Mouse (Mus musculus): Measurements from ENCODE around the gene Znrf1.
A peak's percentile ranks its signal among the peaks of the same experiment; 100 is the strongest.

Gene Znrf1

DNA sequence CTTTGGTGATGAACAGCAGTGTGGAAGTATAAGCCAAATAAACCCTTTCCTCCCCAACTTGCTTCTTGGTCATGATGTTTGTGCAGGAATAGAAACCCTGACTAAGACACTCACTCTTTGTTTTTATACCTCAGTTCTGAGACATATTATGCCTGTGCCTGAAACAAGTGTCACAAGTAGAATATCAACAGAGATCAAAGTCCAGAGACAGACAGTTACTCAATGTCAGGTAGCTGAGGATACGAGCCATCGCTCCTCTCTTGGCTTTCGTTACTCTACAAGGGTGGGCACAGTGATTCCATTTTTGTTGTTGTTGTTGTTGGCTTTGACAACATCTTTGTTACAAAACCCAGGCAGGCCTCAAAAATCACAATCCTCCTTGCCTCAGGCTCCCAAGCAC, 97.1 kb downstream of the Znrf1 start:
- DNase-seq (ENCODE audit: low spot score), result no peak

- DNase-seq (ENCODE audit: low spot score), result no peak
Measured at GRCm38 (mm10) chr8:111638086-111638485, 102.2 kb downstream of the Znrf1 start.

DNA sequence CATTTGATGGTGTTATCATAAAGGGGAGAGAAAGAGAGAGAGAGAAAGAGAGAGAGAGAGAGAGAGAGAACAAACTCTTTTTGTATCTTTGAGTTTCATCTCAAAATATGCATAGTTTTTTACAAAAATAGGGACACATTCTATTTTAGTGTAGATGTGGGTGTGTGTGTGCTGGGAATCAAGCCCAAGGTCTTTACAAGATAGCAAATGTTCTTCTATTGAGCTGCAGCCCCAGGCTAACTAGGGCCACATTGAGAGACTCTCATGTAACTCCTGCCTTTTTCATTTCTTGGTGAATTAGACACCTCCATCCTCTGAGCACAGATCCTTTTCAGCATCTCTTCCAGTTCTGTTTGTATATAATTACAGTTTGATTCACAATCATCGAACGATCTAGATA, 105.2 kb downstream of the Znrf1 start:
- peak; percentile 57 for DNase-seq (ENCODE audit: low spot score)

- DNase-seq (ENCODE audit: low spot score), result no peak
Measured at GRCm38 (mm10) chr8:111642496-111642895, 106.6 kb downstream of the Znrf1 start.

GRCm38 (mm10) chr8:111642939-111643263, 107.0 kb downstream of the Znrf1 start:
- DNase-seq (ENCODE audit: low spot score), result no peak

DNA sequence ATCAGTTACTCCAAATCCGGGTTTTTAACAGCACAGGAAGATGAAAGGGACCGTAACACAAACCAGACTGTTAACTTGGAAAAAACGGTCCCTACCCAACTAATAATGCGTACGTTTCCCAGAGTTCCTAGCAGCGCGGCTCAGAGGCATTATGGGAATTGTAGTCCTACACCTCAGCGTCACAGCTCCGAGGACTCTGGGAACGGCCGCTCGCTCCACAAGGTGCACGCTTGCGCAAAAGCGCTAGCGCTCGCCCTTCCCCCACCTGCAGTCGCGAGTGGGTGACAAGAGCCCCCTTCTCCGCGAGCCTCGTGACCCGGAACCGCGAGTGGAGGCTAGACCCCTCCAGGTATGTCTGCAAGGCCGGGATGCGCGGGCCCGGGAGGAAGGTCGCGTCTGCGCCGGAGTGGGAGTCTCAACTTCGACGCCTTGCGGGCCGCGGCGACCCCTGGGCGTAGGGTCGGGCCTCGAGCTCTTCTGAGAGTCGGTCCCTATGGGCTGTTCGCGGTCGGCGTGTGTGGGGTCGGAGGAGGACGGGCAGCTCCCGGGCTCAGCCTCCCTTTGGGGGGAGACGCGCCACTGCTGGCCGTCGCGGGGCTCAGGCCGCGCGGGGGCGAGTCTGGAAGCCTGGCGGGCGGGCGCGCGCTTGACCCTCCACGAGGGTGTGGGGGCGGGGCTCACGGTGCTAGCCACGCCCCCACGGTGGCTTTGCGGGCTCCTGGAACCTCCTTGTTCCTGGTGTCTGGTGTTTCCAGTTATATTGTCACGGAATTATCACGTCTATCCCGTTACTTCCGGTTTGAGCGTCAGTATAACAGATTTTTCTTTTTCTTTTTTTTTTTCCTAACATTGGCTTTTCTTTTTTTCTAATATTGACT, 107.6 kb downstream of the Znrf1 start, which contains the start of gene Zfp1:
Gene Zfp1 (plus strand): TSS at position 138 of the 878 bp plus-strand sequence.
- peak; percentile 94 for DNase-seq (ENCODE audit: low spot score)

DNA sequence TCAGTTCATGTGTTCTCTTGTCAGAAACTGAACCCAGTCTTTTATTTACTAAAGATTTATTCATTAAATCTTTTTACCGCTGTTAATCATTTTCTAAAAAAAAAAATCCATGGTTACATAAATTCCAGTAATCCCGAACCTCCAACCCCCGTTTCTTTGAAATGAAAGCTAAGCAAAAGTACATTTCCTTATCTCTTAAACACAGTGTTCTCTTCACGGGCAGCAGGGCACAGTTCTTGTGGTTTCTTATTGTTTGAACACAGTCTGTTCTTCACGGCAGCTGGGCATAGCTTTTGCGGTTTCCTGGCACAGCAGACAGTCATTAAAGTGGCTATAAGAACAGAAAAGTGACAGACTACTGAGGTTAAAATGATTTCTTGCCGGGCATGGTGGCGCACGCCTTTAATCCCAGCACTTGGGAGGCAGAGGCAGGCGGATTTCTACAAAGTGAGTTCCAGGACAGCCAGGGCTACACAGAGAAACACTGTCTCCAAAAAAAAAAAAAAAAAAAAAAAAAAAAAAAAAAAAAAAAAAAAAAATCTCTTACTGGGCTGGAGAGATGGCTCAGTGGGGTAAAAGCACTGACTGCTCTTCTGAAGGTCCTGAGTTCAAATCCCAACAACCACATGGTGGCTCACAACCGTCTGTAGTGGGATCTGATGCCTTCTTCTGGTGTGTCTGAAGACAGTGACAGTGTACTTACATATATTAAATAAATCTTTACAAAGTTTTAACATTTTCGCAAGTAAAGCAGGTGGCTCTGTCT, 108.6 kb downstream of the Znrf1 start:
- peak; percentile 70 for DNase-seq (ENCODE audit: low spot score)

DNA sequence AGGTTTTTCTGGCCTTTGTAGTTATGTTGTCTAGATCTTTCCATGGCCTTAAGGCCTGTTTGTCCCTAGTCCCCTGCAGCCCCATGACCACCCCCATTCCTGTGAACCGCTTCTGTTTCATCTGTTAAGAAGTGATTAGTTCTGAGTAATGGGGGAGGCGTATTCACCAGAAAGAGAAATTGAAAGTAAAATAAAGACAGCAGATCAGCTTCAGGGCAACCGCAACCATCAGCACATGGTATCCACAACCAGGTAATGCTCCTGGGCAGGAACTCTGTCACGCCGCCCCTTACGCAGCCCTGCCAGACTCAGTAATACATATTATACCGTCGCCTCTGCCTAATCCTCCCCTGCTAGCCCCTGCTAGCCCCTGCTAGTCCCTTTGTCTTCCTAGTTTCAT, 109.8 kb downstream of the Znrf1 start:
- DNase-seq (ENCODE audit: low spot score), result no peak

- DNase-seq (ENCODE audit: low spot score), result no peak
Measured at GRCm38 (mm10) chr8:111648834-111649233, 112.9 kb downstream of the Znrf1 start.

DNA sequence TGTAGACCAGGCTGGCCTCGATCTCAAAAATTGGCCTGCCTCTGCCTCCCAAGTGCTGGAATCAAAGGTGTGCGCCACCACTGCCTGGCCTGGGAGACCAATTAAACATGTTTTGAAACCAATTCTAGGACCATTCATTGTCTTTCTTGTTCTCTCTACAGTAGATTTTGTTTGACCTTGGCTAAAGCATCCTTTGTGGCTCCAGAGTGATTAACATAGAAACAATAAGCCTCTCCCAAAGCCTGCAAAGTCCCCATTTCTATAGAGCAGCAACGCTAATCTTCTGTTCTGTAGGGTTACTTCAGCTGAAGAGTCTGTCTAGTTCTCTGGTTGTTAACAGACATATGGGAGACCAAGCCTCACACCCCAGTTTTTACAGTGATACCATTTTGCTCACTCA, 114.8 kb downstream of the Znrf1 start:
- no peak for DNase-seq (ENCODE audit: low spot score)

DNA sequence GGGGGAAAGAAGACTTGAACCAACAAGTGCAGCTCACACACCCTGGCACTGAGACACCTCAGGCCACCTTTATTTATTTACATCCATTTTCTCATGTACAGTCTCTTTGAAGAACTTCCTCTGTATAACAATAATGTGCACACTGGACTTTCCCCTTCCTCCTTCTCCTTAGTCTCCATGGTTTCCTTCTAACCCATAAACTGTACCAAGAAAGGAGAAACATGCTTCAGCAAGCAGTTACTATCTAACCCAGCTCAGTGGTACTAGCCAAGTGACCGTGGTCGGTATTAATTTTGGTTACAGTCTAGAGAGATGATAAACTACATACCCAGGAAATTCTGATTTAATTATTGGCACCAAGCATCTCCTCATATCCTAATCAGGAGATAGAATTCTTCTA, 117.6 kb downstream of the Znrf1 start:
- no peak for DNase-seq (ENCODE audit: low spot score)

- DNase-seq (ENCODE audit: low spot score), result no peak
Measured at GRCm38 (mm10) chr8:111657312-111657854, 121.5 kb downstream of the Znrf1 start.

- no peak for DNase-seq (ENCODE audit: low spot score)
Measured at GRCm38 (mm10) chr8:111658819-111659423, 123.0 kb downstream of the Znrf1 start.

DNA sequence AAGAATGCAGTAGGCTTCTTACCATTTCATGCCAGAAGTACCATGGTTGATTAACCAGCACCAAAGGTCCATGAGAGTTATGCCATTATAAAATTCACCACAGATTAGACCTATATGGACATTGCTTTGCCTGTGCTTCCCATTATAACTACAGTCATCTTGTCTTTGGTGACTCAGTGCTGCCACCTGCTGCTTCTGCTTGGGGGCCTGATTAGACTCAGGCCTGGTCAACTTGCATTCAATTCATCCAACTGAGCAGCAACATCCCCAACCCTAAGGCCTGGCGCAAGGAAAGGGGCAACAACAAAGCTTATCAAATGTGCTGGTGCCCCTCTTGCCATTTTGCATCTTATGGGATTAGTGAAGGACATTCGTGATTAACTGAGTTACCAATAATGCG, 126.6 kb downstream of the Znrf1 start:
- peak; percentile 50 for DNase-seq (ENCODE audit: low spot score)

DNA sequence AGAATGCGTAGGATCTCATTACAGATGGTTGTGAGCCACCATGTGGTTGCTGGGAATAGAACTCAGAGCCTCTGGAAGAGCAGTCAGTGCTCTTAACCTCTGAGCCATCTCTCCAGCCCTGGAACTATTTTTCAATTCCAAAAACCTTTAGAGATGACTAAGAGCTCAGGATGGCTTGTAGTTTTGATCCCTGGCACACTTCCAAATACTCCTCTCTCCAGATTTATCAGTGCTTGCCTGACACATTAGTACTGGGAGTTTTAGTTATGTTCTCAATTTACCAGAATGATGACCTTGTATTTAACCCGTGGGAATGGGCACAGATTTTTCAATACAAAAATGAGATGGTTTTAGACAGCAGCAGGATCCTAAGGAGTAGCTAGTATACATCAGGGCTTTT, 130.9 kb downstream of the Znrf1 start:
- no peak for DNase-seq (ENCODE audit: low spot score)

Data from testis, postnatal 14 days (tissue).